Mouse (Mus musculus) forebrain, postnatal 0 days (tissue): ENCODE measurements at regions not wholly inside any gene's neighbourhood (a gene's known extent, or its start where the extent isn't known, plus 50 kb on each side); places are given as distances from the start of the nearest gene placed in this dataset.

Experiments
- ATAC-seq: fragments of 200-750 bp; cut with Nextera tagmentation; 2 replicates; pipeline ENCODE4 v1.8.0; 2017; ENCODE audit warnings: mild to moderate bottlenecking, moderate library complexity
- DNase-seq: peaks from one replicate; pipeline ENCODE4 v3.0.0-alpha.2; 2015
- H3K27ac ChIP-seq: fragments of 300-500 bp; sonication (generic); 2 replicates; pipeline ENCODE4 v1.5.1; 2014; ENCODE audit warnings: low read depth, mild to moderate bottlenecking, antibody characterized with exemption, low read length, moderate library complexity, mixed read lengths
- H3K27me3 ChIP-seq: fragments of 300-500 bp; sonication (generic); 2 replicates; pipeline ENCODE4 v1.6.1; 2014; ENCODE audit warnings: mild to moderate bottlenecking, low read length, mixed read lengths; ENCODE audit not compliant: insufficient read depth
- H3K36me3 ChIP-seq: fragments of 300-500 bp; sonication (generic); 2 replicates; pipeline ENCODE4 v1.6.1; 2014; ENCODE audit warnings: mild to moderate bottlenecking, moderate library complexity; ENCODE audit not compliant: insufficient read depth
- H3K4me1 ChIP-seq: fragments of 300-500 bp; sonication (generic); 2 replicates; pipeline ENCODE4 v1.6.1; 2014; ENCODE audit warnings: antibody characterized with exemption; ENCODE audit not compliant: insufficient read depth
- H3K4me2 ChIP-seq: fragments of 300-500 bp; sonication (generic); 2 replicates; pipeline ENCODE4 v1.6.1; 2014; ENCODE audit warnings: low read depth, mild to moderate bottlenecking, moderate library complexity
- H3K4me3 ChIP-seq: fragments of 300-500 bp; sonication (generic); 2 replicates; pipeline ENCODE4 v1.5.1; 2014; ENCODE audit warnings: low read depth, low read length, mixed read lengths
- H3K9ac ChIP-seq: fragments of 300-500 bp; sonication (generic); 2 replicates; pipeline ENCODE4 v1.6.1; 2014; ENCODE audit warnings: mild to moderate bottlenecking
- H3K9me3 ChIP-seq: fragments of 300-500 bp; sonication (generic); 2 replicates; pipeline ENCODE4 v1.6.1; 2016; ENCODE audit warnings: low read length
- CTCF ChIP-seq: sonication (generic); IDR thresholded peaks from 2 replicates; pipeline ENCODE4 v1.5.1; 2016; ENCODE audit warnings: antibody characterized with exemption, control low read depth, low read depth
- WGBS: fragments of 180-500 bp; shearing (Covaris S2); extraction: QIAGEN DNeasy Blood & Tissue Kit; methylation state at CpG from one replicate; pipeline ENCODE4 v1.1.7; 2014; 5-methylcytosine and 5-hydroxymethylcytosine counted together

- DNase-seq = no peak
- no peaks in the 10 kb centered on the region for H3K36me3 ChIP-seq
- peak; percentile 72 for ATAC-seq
- no peak overlapping the region for H3K4me2 ChIP-seq
- 0 out of 2 replicates have a peak, but pooled peaks cover 3% of the 10 kb centered on the region for H3K4me1 ChIP-seq
- 64% methylated on average over 5 of the region's 5 CpGs for WGBS
- H3K9ac ChIP-seq = no peak overlapping the region
- peak overlapping the region; percentile 80 for H3K27ac ChIP-seq
- no peak overlapping the region for H3K4me3 ChIP-seq
- H3K27me3 ChIP-seq = no peaks in the 10 kb centered on the region
- no peaks in the 10 kb centered on the region for H3K9me3 ChIP-seq
- no peak for TF ChIP-seq CTCF
Measured at GRCm38 (mm10) chr1:169060145-169060544, 471.1 kb downstream of the Nuf2 start.

- H3K9ac ChIP-seq = no peak overlapping the region
- no peaks in the 10 kb centered on the region for H3K27me3 ChIP-seq
- 0 out of 2 replicates have a peak, but pooled peaks cover 4% of the 10 kb centered on the region for H3K4me1 ChIP-seq
- no peak overlapping the region for H3K4me3 ChIP-seq
- DNase-seq = no peak
- no peaks in the 10 kb centered on the region for H3K36me3 ChIP-seq
- no peaks in the 10 kb centered on the region for H3K9me3 ChIP-seq
- H3K4me2 ChIP-seq = no peak overlapping the region
- ATAC-seq = no peak; the same call in 1 of the 2 replicates
- TF ChIP-seq CTCF = no peak
- WGBS = 42% methylated on average over 8 of the region's 8 CpGs
- no peak overlapping the region for H3K27ac ChIP-seq
Measured at GRCm38 (mm10) chr1:169051863-169052257, 479.4 kb downstream of the Nuf2 start.

GRCm38 (mm10) chr1:169051085-169051862 is 480.0 kb downstream of the Nuf2 start:
- Histone ChIP-seq H3K4me3 (no peak overlapping the region), H3K4me1 (0 out of 2 replicates have a peak, but pooled peaks cover 4% of the 10 kb centered on the region), H3K4me2 (no peak overlapping the region), H3K36me3 (no peaks in the 10 kb centered on the region), H3K9ac (no peak overlapping the region), H3K27ac (no peak overlapping the region), H3K9me3 (no peaks in the 10 kb centered on the region), H3K27me3 (no peaks in the 10 kb centered on the region)
- no peak for TF ChIP-seq CTCF
- ATAC-seq (peak; percentile 81), DNase-seq (peak; percentile 41)
- 22% methylated on average over 11 of the region's 11 CpGs for WGBS

DNA sequence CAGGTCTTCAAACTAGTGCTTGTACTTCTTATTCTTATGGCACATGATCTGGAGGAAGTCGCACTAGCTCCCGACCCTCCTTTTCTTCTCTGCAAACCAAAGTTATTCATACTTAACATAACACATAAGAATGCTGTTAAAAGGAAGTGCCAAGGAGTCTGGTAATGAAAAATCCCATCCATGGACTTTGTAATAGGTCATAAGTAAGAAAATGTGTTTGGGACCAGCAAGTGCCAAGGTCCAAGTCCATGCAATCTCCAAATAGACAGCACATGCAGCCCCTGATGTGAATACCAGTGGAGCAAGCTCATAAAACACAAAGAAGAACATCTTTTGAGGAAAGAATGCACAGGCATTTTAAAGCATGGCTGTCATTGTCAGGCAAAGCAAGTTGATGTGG is 481.4 kb downstream of the Nuf2 start:
- no peak overlapping the region for H3K4me2 ChIP-seq
- no peaks in the 10 kb centered on the region for H3K36me3 ChIP-seq
- H3K4me1 ChIP-seq = 0 out of 2 replicates have a peak, but pooled peaks cover 4% of the 10 kb centered on the region
- no peak overlapping the region for H3K27ac ChIP-seq
- no peak overlapping the region for H3K9ac ChIP-seq
- DNase-seq = no peak
- WGBS = 97% methylated on average over 2 of the region's 2 CpGs
- H3K27me3 ChIP-seq = no peaks in the 10 kb centered on the region
- no peak overlapping the region for H3K4me3 ChIP-seq
- no peak for TF ChIP-seq CTCF
- no peak for ATAC-seq
- no peaks in the 10 kb centered on the region for H3K9me3 ChIP-seq

DNA sequence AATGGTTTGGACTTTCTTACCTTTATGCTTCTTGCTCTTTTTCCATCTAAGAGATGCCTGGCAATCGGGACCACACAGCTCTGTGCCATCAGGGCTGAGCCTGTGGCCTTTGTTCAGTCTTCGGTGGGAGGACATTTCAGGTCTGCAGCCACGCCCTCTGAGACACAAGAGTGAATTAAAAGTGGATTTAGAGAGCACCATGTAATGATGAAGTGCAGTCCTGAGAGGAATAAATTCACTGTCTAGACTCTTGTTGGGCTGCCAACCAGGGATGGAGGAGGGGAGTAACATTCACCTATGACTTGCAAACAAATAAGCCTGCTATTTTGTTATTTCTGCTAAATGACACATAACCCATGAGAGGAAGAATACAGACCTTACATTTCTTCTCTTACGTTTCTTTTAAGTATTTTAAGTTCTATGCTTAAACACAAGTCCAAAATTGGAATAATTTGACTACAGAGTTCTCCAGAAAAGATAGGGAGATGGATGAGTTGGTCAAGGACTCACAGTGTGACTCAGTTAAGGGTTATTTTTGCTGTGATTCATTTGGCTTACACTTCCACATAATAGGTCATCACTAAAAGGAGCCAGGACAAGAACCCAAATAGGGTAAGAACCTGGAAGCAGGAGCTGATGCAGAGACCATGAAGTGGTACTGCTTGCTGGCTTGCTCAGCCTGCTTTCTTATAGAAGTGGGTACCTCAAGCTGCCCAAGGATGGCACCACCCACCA is 484.3 kb downstream of the Nuf2 start:
- TF ChIP-seq CTCF = no peak
- Histone ChIP-seq H3K9ac (no peak overlapping the region), H3K4me3 (no peak overlapping the region), H3K27me3 (no peaks in the 10 kb centered on the region), H3K36me3 (no peaks in the 10 kb centered on the region), H3K27ac (no peak overlapping the region), H3K9me3 (no peaks in the 10 kb centered on the region), H3K4me2 (no peak overlapping the region), H3K4me1 (0 out of 2 replicates have a peak, but pooled peaks cover 4% of the 10 kb centered on the region)
- ATAC-seq (no peak), DNase-seq (no peak)
- WGBS = 59% methylated on average over 4 of the region's 4 CpGs

- 80% methylated on average over 1 of the region's 1 CpGs for WGBS
- Histone ChIP-seq H3K27me3 (no peaks in the 10 kb centered on the region), H3K9ac (no peak overlapping the region), H3K36me3 (no peaks in the 10 kb centered on the region), H3K27ac (no peak overlapping the region), H3K9me3 (no peaks in the 10 kb centered on the region), H3K4me3 (no peak overlapping the region), H3K4me2 (no peak overlapping the region), H3K4me1 (no peaks in the 10 kb centered on the region)
- TF ChIP-seq CTCF = no peak
- ATAC-seq = no peak
- no peak for DNase-seq
Measured at GRCm38 (mm10) chr1:169033517-169033916, 497.7 kb downstream of the Nuf2 start.
